Mouse (Mus musculus): ENCODE data around the gene Angptl2. TPM values are rescaled to one million over a fixed set of nuclear protein-coding genes. Genes with fewer than 3 reads are reported as not detected.
"Not testable (repeated sequence)": the region's sequence is repeated elsewhere in the genome, so short reads cannot be mapped to it uniquely, and the experiment has no call there.

Angptl2 gene
- polyA plus RNA-seq, 1 experiment from 2014 or later = 62.6 TPM

DNA sequence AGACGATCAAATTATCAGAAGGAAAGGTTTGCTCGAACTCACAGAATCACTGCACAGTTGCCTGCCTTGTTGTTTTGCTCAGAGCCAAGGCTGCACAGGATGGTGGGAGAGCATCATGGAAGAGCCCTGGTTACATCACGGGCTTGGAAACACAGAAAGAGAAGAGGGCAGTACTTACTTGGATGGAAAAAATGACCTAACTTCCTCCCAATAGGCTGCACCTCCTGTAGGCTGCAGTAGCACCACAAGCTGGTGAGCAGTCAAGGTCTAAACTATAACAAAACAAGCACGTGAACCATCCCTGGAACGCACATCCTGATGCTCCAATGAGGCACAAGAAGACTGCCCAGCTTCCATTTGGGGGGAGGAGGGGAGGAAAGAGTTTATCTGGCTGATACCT is 7.7 kb upstream of the Angptl2 start:
- Histone ChIP-seq H3K4me3 (ENCODE audit: low read depth, low read length) (no peak overlapping the region), H3K27ac (replicated peaks; ENCODE audit: low read depth, low read length) (no peak overlapping the region), H3K4me1 (ENCODE audit: control insufficient read depth, insufficient read depth, low read length) (peaks cover 10% of the 10 kb centered on the region; the same call in 1 of the 2 replicates), H3K27me3 (replicated peaks; ENCODE audit: control insufficient read depth, insufficient read depth, low read length) (no peaks in the 10 kb centered on the region), H3K36me3 (ENCODE audit: control insufficient read depth, insufficient read depth, low read length) (no peaks in the 10 kb centered on the region), H3K9me3 (ENCODE audit: control insufficient read depth, low read length) (no peaks in the 10 kb centered on the region), H3K4me2 (ENCODE audit: low read depth, low read length) (no peak overlapping the region), H3K9ac (ENCODE audit: low read depth, low read length) (no peak overlapping the region)
- 82% methylated on average over 5 of the region's 5 CpGs for WGBS
- DNase-seq (ENCODE audit: low spot score) = no peak
- no peak for ATAC-seq (ENCODE audit: low read depth)

DNA sequence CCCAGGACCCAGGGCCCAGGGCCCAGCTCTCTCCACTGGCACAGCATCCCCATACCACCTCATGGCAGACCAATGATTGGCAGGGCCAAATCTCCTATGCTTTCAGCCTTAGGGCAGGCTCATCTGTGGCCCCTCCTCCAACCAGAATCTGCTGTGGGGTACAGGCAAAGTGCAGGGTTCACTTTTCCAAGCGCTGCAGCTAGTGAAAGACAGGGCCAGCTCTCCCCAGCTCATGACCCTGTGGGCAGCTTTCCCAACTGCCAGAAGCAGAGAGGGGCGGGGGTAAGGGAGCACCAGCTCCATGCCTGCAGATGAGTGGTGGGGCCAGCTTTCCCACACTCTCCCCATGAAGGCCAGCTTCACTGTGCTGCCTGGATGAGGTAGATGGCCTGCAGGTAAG is 5.0 kb upstream of the Angptl2 start:
- ATAC-seq (ENCODE audit: low read depth) (no peak), DNase-seq (ENCODE audit: low spot score) (no peak)
- Histone ChIP-seq H3K27me3 (replicated peaks; ENCODE audit: control insufficient read depth, insufficient read depth, low read length) (no peaks in the 10 kb centered on the region), H3K9me3 (ENCODE audit: control insufficient read depth, low read length) (no peaks in the 10 kb centered on the region), H3K4me3 (ENCODE audit: low read depth, low read length) (no peak overlapping the region), H3K4me2 (ENCODE audit: low read depth, low read length) (no peak overlapping the region), H3K9ac (ENCODE audit: low read depth, low read length) (no peak overlapping the region), H3K36me3 (ENCODE audit: control insufficient read depth, insufficient read depth, low read length) (no peaks in the 10 kb centered on the region), H3K4me1 (ENCODE audit: control insufficient read depth, insufficient read depth, low read length) (peaks cover 14% of the 10 kb centered on the region), H3K27ac (replicated peaks; ENCODE audit: low read depth, low read length) (no peak overlapping the region)
- 72% methylated on average over 2 of the region's 2 CpGs for WGBS

GRCm38 (mm10) chr2:33211263-33211662 is 4.6 kb upstream of the Angptl2 start:
- H3K4me1 ChIP-seq (ENCODE audit: control insufficient read depth, insufficient read depth, low read length) = peaks cover 14% of the 10 kb centered on the region
- not testable (repeated sequence) for H3K4me2 ChIP-seq (ENCODE audit: low read depth, low read length); H3K9me3 ChIP-seq (ENCODE audit: control insufficient read depth, low read length); H3K27me3 ChIP-seq (replicated peaks; ENCODE audit: control insufficient read depth, insufficient read depth, low read length); DNase-seq (ENCODE audit: low spot score); H3K27ac ChIP-seq (replicated peaks; ENCODE audit: low read depth, low read length); H3K4me3 ChIP-seq (ENCODE audit: low read depth, low read length); H3K36me3 ChIP-seq (ENCODE audit: control insufficient read depth, insufficient read depth, low read length); H3K9ac ChIP-seq (ENCODE audit: low read depth, low read length); ATAC-seq (ENCODE audit: low read depth)
- 84% methylated on average over 9 of the region's 11 CpGs for WGBS

DNA sequence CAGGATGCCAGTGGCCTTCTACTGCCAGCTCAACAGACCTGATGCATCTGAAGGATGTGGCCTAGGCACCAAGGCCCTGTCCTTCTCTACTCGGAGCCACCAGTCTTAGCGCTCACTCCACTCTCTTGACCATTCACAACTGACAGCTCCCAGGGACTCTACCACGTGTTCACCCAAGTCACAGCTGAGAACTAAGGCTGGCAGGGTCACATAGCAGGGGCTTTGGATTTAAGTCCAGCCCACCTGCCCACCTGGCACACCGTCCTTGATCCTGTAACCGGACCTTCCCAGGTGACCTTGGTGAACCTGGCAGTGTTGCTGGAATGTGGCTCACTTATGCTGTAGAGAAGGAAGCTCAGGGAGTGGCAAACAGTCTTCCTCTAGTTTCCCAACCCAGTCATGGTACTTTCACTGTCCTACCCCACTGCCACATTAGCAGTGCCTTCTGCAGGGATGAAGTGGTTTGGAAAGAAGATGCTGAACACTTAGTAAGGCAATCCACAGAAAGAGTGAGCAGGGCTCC is 631 bp upstream of the Angptl2 start:
- ATAC-seq (ENCODE audit: low read depth) (no peak), DNase-seq (ENCODE audit: low spot score) (no peak)
- peak overlapping the region; percentile 59 for H3K4me3 ChIP-seq (ENCODE audit: low read depth, low read length)
- peak overlapping the region; percentile 79 for H3K9ac ChIP-seq (ENCODE audit: low read depth, low read length)
- H3K27me3 ChIP-seq (replicated peaks; ENCODE audit: control insufficient read depth, insufficient read depth, low read length) = no peaks in the 10 kb centered on the region
- WGBS = 41% methylated on average over 5 of the region's 5 CpGs
- peak overlapping the region; percentile 87 for H3K27ac ChIP-seq (replicated peaks; ENCODE audit: low read depth, low read length)
- peaks cover 19% of the 10 kb centered on the region for H3K4me1 ChIP-seq (ENCODE audit: control insufficient read depth, insufficient read depth, low read length)
- H3K9me3 ChIP-seq (ENCODE audit: control insufficient read depth, low read length) = no peaks in the 10 kb centered on the region
- peak overlapping the region; percentile 86 for H3K4me2 ChIP-seq (ENCODE audit: low read depth, low read length)
- H3K36me3 ChIP-seq (ENCODE audit: control insufficient read depth, insufficient read depth, low read length) = no peaks in the 10 kb centered on the region; the same call in 1 of the 2 replicates

DNA sequence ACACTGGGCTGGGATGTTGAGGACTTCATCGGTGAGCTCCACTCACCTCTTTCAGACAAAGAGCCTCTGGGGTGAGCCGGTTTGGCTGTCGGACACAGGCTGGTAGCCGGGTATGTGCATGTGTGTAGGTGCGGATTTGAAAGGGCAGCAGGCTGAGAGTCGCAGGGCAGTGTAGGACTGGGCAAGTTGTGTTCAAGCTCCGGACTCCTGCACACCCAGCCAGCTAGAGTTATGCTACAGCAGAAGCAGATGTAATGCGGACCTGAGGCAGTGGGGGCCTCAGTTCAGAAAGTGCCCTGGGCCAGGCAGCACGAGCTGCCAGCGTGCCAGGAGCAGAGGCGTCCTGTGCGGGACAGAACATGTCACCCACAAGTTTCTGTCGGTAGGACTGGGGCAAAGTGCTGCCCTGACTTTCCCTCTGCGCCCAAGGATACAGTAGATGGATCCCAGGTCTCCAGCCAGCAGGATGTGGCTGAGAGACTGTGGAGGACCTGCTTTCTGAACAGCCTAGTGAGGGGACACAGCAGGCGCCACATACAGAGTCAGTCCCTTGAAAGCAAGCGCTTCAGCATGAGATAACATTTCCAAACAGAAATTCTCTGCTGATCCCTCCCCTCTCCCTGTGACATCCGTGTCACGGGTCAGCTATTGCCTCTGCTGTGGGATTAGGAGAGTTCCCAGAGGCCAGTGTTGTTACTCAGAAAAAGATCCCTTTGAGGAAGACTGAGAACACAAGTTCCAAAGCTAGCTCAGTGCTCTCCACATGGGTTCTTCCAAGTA is 966 bp downstream of the Angptl2 start:
- peak overlapping the region; percentile 79 for H3K9ac ChIP-seq (ENCODE audit: low read depth, low read length)
- peak; percentile 46 for DNase-seq (ENCODE audit: low spot score)
- 6% methylated on average over 18 of the region's 18 CpGs for WGBS

DNA sequence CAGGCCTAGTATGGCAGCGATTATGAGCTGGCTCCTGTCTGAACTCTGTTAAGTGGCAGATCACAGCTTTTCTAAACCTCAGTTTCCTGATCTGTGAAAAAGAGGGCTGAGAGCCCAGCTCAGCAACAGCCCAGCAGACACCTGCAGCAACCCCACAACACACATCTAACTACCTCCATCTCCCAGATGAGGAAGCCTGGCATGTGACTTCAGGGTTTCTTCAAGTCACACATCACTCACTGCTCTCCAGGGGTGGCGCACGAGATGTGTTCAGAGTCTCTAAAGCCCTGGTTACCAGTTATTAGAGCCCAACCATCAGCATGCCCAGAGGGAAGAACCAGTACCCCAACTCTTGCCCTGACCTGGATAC is 1.5 kb downstream of the Angptl2 start:
- peak overlapping the region; percentile 86 for H3K4me2 ChIP-seq (ENCODE audit: low read depth, low read length)
- no peak overlapping the region for H3K27ac ChIP-seq (replicated peaks; ENCODE audit: low read depth, low read length)
- DNase-seq (ENCODE audit: low spot score) (no peak), ATAC-seq (ENCODE audit: low read depth) (no peak)
- H3K9ac ChIP-seq (ENCODE audit: low read depth, low read length) = peak overlapping the region; percentile 79
- H3K9me3 ChIP-seq (ENCODE audit: control insufficient read depth, low read length) = no peaks in the 10 kb centered on the region
- H3K27me3 ChIP-seq (replicated peaks; ENCODE audit: control insufficient read depth, insufficient read depth, low read length) = no peaks in the 10 kb centered on the region
- peaks cover 14% of the 10 kb centered on the region; the same call in 1 of the 2 replicates for H3K36me3 ChIP-seq (ENCODE audit: control insufficient read depth, insufficient read depth, low read length)
- 42% methylated on average over 3 of the region's 3 CpGs for WGBS
- peak overlapping the region; percentile 59 for H3K4me3 ChIP-seq (ENCODE audit: low read depth, low read length)
- peaks cover 25% of the 10 kb centered on the region for H3K4me1 ChIP-seq (ENCODE audit: control insufficient read depth, insufficient read depth, low read length)

More for the DNA sequence above, 966 bp downstream of the Angptl2 start:
- no peak for ATAC-seq (ENCODE audit: low read depth)
- Histone ChIP-seq H3K27me3 (replicated peaks; ENCODE audit: control insufficient read depth, insufficient read depth, low read length) (no peaks in the 10 kb centered on the region), H3K4me2 (ENCODE audit: low read depth, low read length) (peak overlapping the region; percentile 86), H3K27ac (replicated peaks; ENCODE audit: low read depth, low read length) (peak overlapping the region; percentile 87), H3K36me3 (ENCODE audit: control insufficient read depth, insufficient read depth, low read length) (peaks cover 9% of the 10 kb centered on the region; the same call in 1 of the 2 replicates), H3K4me3 (ENCODE audit: low read depth, low read length) (peak overlapping the region; percentile 59), H3K4me1 (ENCODE audit: control insufficient read depth, insufficient read depth, low read length) (peaks cover 25% of the 10 kb centered on the region), H3K9me3 (ENCODE audit: control insufficient read depth, low read length) (no peaks in the 10 kb centered on the region)

- 68% methylated on average over 11 of the region's 11 CpGs for WGBS
- Histone ChIP-seq H3K27me3 (replicated peaks; ENCODE audit: control insufficient read depth, insufficient read depth, low read length) (no peaks in the 10 kb centered on the region), H3K4me1 (ENCODE audit: control insufficient read depth, insufficient read depth, low read length) (peaks cover 25% of the 10 kb centered on the region), H3K4me2 (ENCODE audit: low read depth, low read length) (no peak overlapping the region), H3K9me3 (ENCODE audit: control insufficient read depth, low read length) (no peaks in the 10 kb centered on the region), H3K4me3 (ENCODE audit: low read depth, low read length) (no peak overlapping the region), H3K27ac (replicated peaks; ENCODE audit: low read depth, low read length) (no peak overlapping the region), H3K36me3 (ENCODE audit: control insufficient read depth, insufficient read depth, low read length) (peaks cover 14% of the 10 kb centered on the region; the same call in 1 of the 2 replicates), H3K9ac (ENCODE audit: low read depth, low read length) (peak overlapping the region; percentile 9; the same call in 1 of the 2 replicates)
- DNase-seq (ENCODE audit: low spot score) = peak; percentile 51
- ATAC-seq (ENCODE audit: low read depth) = no peak
These were observed 3.2 kb downstream of the Angptl2 start for GRCm38 (mm10) chr2:33218903-33219625.

- DNase-seq (ENCODE audit: low spot score) = no peak
- Histone ChIP-seq H3K27me3 (replicated peaks; ENCODE audit: control insufficient read depth, insufficient read depth, low read length) (no peaks in the 10 kb centered on the region), H3K4me1 (ENCODE audit: control insufficient read depth, insufficient read depth, low read length) (peaks cover 27% of the 10 kb centered on the region), H3K36me3 (ENCODE audit: control insufficient read depth, insufficient read depth, low read length) (peaks cover 14% of the 10 kb centered on the region; the same call in 1 of the 2 replicates), H3K4me3 (ENCODE audit: low read depth, low read length) (no peak overlapping the region), H3K27ac (replicated peaks; ENCODE audit: low read depth, low read length) (no peak overlapping the region), H3K4me2 (ENCODE audit: low read depth, low read length) (no peak overlapping the region), H3K9me3 (ENCODE audit: control insufficient read depth, low read length) (no peaks in the 10 kb centered on the region), H3K9ac (ENCODE audit: low read depth, low read length) (no peak overlapping the region)
- 78% methylated on average over 4 of the region's 4 CpGs for WGBS
- ATAC-seq (ENCODE audit: low read depth) = no peak
These were observed 3.8 kb downstream of the Angptl2 start for GRCm38 (mm10) chr2:33219637-33220036.
